Mouse (Mus musculus) liver, embryonic 14.5 days (tissue): ENCODE results near the gene Iqschfp.

ENCODE experiments used
- CTCF ChIP-seq: IDR thresholded peaks from 2 replicates; pipeline ENCODE4 v1.5.1; 2016; ENCODE audit warnings: antibody characterized with exemption, low read depth, control low read depth
- EP300 ChIP-seq: IDR thresholded peaks from 2 replicates; pipeline ENCODE4 v1.6.1; 2016; ENCODE audit warnings: antibody characterized with exemption, low read depth

- TF ChIP-seq CTCF, result no peak
- no peak for TF ChIP-seq EP300
These were observed 458.6 kb downstream of the Iqschfp start for GRCm38 (mm10) chr3:68350624-68351023.
